Mouse (Mus musculus) MEL (cell line): ENCODE data around the gene Gsap.

Experiments
- CHD2 ChIP-seq: IDR thresholded peaks from 2 replicates; pipeline ENCODE4 v1.6.1; 2011; ENCODE audit warnings: low read length, improper control_type of control experiment
- CTCF ChIP-seq, 3 experiments: IDR thresholded peaks in 2 of 3; conservative IDR thresholded peaks in 1 of 3; 2 replicates each; pipeline ENCODE4 v1.5.1; 2011 to 2012; ENCODE audit warnings: low read length in 3 of 3, low read depth in 2 of 3, mild to moderate bottlenecking in 2 of 3, improper control_type of control experiment in 1 of 3, inconsistent platforms in 1 of 3, mixed read lengths in 1 of 3, moderate library complexity in 1 of 3; ENCODE audit not compliant: control insufficient read depth in 1 of 3, insufficient read depth in 1 of 3, poor library complexity in 1 of 3, severe bottlenecking in 1 of 3
- ELF1 ChIP-seq: IDR thresholded peaks from 2 replicates; pipeline ENCODE4 v1.6.1; 2014; ENCODE audit warnings: low read depth, mild to moderate bottlenecking, inconsistent platforms, low read length, improper control_type of control experiment, moderate library complexity
- EP300 ChIP-seq, 2 experiments: IDR thresholded peaks; 2 replicates each; pipeline ENCODE4 v1.6.1; 2011; ENCODE audit warnings: improper control_type of control experiment in 2 of 2, low read length in 2 of 2, low read depth in 1 of 2, mild to moderate bottlenecking in 1 of 2
- GABPA ChIP-seq: IDR thresholded peaks from 2 replicates; pipeline ENCODE4 v1.6.1; 2012; ENCODE audit warnings: low read depth, mild to moderate bottlenecking, inconsistent platforms, low read length, improper control_type of control experiment, moderate library complexity
- GATA1 ChIP-seq: IDR thresholded peaks from 2 replicates; pipeline ENCODE4 v1.6.1; 2011; ENCODE audit warnings: low read depth, low read length, improper control_type of control experiment
- KAT2A ChIP-seq: conservative IDR thresholded peaks from 2 replicates; pipeline ENCODE4 v1.6.1; 2012; ENCODE audit warnings: low read depth, low read length, improper control_type of control experiment, inconsistent platforms
- MEF2A ChIP-seq: IDR thresholded peaks from 2 replicates; pipeline ENCODE4 v1.6.1; 2014; ENCODE audit warnings: low read depth, mild to moderate bottlenecking, inconsistent platforms, low read length, improper control_type of control experiment; ENCODE audit not compliant: poor library complexity, insufficient replicate concordance, severe bottlenecking; ENCODE audit errors: extremely low read depth
- NRF1 ChIP-seq: IDR thresholded peaks from 2 replicates; pipeline ENCODE4 v1.6.1; 2014; ENCODE audit warnings: low read depth, mild to moderate bottlenecking, inconsistent platforms, low read length, improper control_type of control experiment, moderate library complexity; ENCODE audit not compliant: poor library complexity, insufficient read depth, severe bottlenecking
- POLR2AphosphoS2 ChIP-seq: IDR thresholded peaks from 2 replicates; pipeline ENCODE4 v1.6.1; 2011; ENCODE audit warnings: low read length, improper control_type of control experiment
- RCOR1 ChIP-seq: IDR thresholded peaks from 2 replicates; pipeline ENCODE4 v1.6.1; 2012; ENCODE audit warnings: low read depth, mild to moderate bottlenecking, inconsistent platforms, low read length, improper control_type of control experiment
- USF1 ChIP-seq: IDR thresholded peaks from 2 replicates; pipeline ENCODE4 v1.6.1; 2014; ENCODE audit warnings: low read depth, mild to moderate bottlenecking, inconsistent platforms, low read length, improper control_type of control experiment, moderate library complexity
- ZKSCAN1 ChIP-seq: IDR thresholded peaks from 2 replicates; pipeline ENCODE4 v1.6.1; 2012; ENCODE audit warnings: low read depth, mild to moderate bottlenecking, inconsistent platforms, low read length, improper control_type of control experiment, moderate library complexity

- TF ChIP-seq NRF1 (no peak), ELF1 (no peak), GABPA (no peak), USF1 (no peak), GATA1 (no peak), RCOR1 (no peak), CTCF (IDR thresholded peaks at IDR 0.05 in 2 of 3, conservative IDR thresholded peaks at IDR 0.05 in 1 of 3; ENCODE audit: control insufficient read depth in 1 of 3, insufficient read depth in 1 of 3, low read depth in 2 of 3, low read length in 3 of 3, poor library complexity in 1 of 3, severe bottlenecking in 1 of 3) (no peak), KAT2A (no peak), CHD2 (no peak), ZKSCAN1 (no peak), EP300 (IDR thresholded peaks at IDR 0.05; ENCODE audit: low read depth in 1 of 2, low read length in 2 of 2) (no peak), MEF2A (no peak), POLR2AphosphoS2 (no peak)
Observed at GRCm38 (mm10) chr5:21179496-21179895, 6.6 kb upstream of the Gsap start.
